Mouse (Mus musculus): ENCODE data around the gene Fsd2. TPM values are rescaled to one million over a fixed set of nuclear protein-coding genes. Genes with fewer than 3 reads are reported as not detected.

Fsd2 gene
- polyA plus RNA-seq (2017; shearing (Covaris generic)) = 1 to 10 TPM; 5.0 to 5.1 TPM

- no peak for ATAC-seq
Measured at GRCm38 (mm10) chr7:81566892-81567291, at the start of gene Fsd2. TSS of gene Fsd2 (minus strand) at chr7:81566944.

GRCm38 (mm10) chr7:81615031-81615430, 48.3 kb upstream of the Fsd2 start:
- ATAC-seq = no peak

- ATAC-seq = no peak
Measured at GRCm38 (mm10) chr7:81612856-81613635, 46.3 kb upstream of the Fsd2 start.

DNA sequence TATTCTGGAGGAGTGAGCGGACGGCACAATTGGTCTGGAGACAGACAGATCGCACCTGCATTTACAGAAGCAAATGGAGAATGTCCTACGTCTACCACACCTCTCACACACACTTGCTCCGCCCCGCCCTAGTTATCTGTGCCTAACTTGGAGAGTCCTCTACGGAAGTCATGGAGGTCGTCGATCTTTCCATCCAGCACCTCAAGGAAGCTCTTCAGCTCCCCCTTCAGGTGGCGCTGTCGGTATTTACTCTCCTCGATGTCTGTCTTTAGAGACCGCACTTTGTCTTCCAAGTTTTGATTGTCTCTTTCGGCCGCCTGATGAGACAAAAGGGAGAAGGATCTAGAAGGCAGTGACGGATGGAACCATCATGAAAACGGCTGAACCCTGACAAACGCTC, 43.4 kb upstream of the Fsd2 start:
- no peak for ATAC-seq

- no peak for ATAC-seq
Measured at GRCm38 (mm10) chr7:81606452-81606851, 39.7 kb upstream of the Fsd2 start.

DNA sequence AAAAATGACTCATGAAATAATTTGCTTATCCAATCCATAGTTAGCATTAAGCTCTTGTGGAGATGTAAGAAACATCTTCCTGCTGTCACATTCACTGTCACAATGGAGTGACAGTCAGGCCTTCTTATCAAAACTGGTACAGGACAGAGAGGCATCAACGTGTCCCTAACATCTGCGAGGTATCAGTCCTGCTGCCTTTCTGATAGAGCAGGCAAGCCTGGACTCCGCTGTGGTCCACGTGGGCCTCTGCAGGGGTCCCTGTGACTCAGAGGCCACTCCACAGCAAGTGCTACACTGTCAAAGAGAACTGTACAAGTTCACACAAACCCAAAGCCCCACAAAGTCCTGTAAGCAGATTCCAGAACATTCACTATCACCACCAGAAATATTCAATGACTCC, 38.7 kb upstream of the Fsd2 start:
- ATAC-seq = no peak

DNA sequence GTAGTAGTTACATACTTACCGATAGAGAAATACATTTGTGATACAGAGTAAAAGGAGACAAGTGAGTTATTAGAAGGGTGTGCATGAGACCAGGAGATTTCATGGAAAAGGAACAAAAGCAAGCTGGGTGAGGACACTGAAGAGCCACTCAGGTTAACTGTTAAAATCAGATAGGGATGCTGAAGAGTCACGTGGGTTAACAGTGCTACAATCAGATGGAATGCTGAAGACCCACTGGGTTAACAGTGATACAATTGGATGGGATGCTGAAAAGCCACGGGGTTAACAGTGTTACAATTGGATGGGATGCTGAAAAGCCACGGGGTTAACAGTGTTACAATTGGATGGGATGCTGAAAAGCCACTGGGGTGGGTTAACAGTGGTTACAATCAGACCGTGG, 38.2 kb upstream of the Fsd2 start:
- ATAC-seq = no peak

- no peak for ATAC-seq
Measured at GRCm38 (mm10) chr7:81599379-81600280, 32.9 kb upstream of the Fsd2 start.

GRCm38 (mm10) chr7:81597660-81598059, 30.9 kb upstream of the Fsd2 start:
- no peak for ATAC-seq

- no peak for ATAC-seq
Measured at GRCm38 (mm10) chr7:81596086-81596485, 29.3 kb upstream of the Fsd2 start.

DNA sequence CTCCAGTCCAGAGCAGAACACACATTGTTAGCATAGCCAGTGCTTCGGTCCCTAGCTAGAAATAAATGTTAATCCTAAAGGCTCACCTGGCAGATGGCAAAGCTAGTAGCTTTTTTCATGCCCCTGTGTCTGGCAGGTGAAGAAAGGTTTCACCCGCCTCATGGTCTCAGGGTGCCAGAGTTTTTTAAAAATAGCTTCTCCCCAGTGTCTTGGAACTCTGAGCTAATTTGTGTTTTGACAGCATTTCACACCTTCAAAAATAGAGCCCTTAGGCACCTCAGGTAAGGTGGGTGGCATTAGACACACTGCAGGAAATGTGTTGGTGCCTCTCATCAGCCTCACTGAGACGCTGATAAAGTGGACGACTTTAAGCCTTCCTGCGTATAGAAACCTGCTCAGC, 28.3 kb upstream of the Fsd2 start:
- no peak for ATAC-seq

- ATAC-seq = no peak
Measured at GRCm38 (mm10) chr7:81593387-81593786, 26.6 kb upstream of the Fsd2 start.

DNA sequence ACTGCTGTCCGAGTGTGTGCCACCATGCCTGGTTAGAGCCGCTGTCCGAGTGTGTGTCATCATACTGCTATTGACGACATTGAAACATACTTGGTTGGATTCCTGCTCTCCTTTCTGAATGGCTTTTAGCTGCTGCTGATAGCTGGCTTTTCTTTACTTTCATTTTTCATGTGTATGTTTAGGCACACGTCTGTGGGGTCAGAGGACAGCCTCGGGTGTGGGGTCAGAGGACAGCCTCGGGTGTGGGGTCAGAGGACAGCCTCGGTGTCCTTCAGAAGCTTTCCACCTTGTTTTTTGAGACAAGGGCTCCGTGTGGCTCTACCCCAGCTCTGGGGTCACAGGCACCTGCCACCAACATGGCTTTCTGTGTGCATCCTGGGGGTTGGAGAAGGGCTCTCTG, 25.9 kb upstream of the Fsd2 start:
- no peak for ATAC-seq

DNA sequence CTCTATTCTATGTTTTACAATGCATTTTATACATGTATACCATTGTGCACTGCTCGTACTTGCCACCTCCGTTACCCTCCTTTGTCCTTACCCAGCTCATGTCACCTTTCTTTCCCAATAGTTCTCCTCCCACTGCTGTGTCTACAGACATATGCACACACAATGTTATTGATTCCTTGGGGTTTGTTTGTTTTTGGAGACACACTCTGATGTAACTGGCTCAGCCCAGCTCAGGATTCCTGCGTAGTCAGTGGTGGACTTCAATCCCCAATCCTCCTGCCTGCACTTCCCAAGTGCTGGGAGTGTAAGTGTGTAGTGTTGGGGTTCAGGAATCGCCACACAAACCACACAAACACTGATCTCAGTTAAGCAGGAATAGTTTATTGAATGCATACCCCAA, 20.5 kb upstream of the Fsd2 start:
- no peak for ATAC-seq

GRCm38 (mm10) chr7:81585326-81585725, 18.6 kb upstream of the Fsd2 start:
- no peak for ATAC-seq

DNA sequence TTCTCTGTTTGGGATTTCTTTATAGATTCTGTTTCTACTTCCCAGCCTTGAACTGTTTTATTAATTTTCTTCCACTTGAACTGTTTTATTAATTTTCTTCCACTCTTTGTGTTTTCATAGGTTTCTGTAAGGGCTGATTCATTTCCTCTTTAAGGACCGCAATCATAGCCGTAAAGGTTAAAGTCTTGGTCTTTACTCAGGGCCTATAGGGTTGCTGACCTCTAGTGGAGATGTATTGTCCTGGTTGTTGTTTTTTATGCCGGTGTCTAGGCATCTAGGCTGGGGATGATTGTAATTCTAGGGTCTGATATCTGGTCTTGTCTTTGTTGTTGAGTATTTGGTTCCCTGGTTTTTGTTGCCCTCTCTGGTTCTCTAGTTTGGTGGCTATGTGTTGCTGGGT, 16.8 kb upstream of the Fsd2 start:
- ATAC-seq = no peak

DNA sequence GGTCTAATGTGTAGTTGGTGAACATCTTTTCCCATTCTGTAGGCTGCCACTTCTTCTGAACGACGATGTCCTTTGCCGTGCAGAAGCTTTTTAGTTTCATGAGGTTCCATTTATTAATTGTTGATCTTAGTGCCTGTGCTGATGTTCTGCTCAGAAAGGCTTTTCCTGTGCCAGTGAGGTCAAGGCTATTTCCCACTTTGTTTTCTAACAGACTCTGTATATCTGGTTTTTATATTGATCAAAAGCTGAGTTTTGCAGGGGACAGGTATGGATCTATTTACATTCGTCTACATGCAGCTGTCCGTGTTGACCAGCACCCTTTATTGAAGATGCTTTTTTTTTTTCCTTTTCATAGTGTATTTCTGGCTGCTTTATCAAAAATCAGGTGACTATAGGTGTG, 12.6 kb upstream of the Fsd2 start:
- no peak for ATAC-seq

DNA sequence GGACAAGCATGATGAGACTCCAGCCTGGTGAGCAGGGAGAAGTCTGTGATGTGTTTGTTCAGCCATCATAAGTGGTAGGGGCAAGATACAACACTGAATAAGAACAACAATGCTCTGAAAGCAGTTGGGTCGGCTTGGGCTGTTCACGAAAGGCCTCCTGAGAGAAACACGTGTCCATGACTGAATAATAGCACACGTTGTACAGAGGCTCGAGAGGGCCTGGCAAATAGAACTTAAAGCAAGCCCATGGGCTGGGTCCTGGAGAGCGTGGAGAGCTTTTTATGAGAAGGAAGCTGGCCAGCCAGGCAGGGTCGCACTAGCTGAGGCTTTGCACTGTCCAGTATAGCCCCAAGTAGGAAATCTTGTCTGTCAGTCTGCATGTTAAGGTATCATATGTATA, 11.7 kb upstream of the Fsd2 start:
- no peak for ATAC-seq

- ATAC-seq = no peak
Measured at GRCm38 (mm10) chr7:81577872-81578271, 11.1 kb upstream of the Fsd2 start.

DNA sequence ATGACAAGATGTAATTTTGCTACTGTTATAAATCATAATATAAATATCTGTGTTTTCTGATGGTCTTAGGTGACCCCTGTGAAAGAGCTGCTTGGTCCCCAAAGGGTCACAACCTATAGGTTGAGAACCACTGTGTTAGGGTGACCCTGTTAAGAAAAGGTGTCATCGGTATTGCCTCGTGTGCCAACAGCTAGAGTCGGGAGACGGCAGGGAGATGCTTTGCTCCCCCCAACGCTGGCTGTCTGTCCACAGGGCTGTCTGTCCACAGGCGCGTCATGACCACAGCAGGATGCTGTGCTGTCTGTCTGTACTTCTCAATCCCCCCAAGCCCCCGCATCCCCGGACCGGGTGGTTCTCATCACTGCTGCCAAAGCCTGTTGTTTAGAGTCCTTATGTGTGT, 8.9 kb upstream of the Fsd2 start:
- no peak for ATAC-seq

DNA sequence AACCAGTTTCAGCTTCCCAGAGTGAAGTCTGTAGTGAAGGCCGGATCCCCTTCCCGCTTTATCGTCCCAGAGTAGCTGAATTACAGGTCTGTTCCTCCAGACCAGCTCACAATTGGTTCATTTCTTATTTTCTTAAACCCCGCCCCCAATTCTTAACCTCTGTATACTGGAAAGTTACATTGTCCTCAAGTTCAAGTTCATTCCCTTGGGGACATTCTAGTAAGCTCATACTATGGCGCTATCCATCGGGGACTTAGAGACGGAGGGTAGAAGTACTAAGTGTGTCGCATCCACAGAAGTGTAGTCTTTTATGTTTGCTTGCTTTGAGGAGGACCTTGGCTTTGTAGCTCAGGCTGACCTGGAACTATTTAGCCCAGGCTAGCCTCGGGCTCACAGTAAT, 7.1 kb upstream of the Fsd2 start:
- no peak for ATAC-seq

DNA sequence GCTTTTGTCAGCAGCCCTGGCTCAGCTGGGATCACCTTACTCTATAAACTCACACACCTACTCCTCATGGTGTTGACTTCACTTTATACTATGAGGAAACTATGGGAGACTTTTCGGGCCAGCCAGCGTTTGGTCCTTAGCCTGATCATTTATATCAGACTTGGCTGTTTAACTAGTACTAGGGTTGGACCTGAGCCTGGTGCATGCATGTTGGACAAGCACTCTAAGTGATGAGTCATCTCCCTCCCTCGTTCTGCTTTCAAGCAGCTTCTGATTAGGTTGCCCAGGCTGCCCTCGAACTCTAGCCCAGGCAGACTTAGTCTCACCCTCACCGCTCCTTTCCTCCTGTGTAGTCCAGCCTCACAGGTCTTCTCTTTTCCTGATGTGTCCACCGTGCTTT, 6.7 kb upstream of the Fsd2 start:
- ATAC-seq = no peak

GRCm38 (mm10) chr7:81572610-81573268, 6.0 kb upstream of the Fsd2 start:
- no peak for ATAC-seq
